Mouse (Mus musculus): ENCODE data around the gene Tacr2. TPM values are rescaled to one million over a fixed set of nuclear protein-coding genes. Genes with fewer than 3 reads are reported as not detected.

Tacr2 gene
- polyA plus RNA-seq, 1 experiment = 0.19 TPM

- DNase-seq = no peak
- Histone ChIP-seq H3K4me1 (replicated peaks; ENCODE audit: control insufficient read depth, insufficient read depth, low read length) (peaks cover 10% of the 10 kb centered on the region; the same call in 1 of the 2 replicates), H3K36me3 (ENCODE audit: control insufficient read depth, insufficient read depth, low read length) (no peaks in the 10 kb centered on the region), H3K27ac (ENCODE audit: control insufficient read depth, insufficient read depth, low read length) (no peak overlapping the region), H3K4me3 (ENCODE audit: control insufficient read depth, insufficient read depth, low read length) (no peak overlapping the region), H3K27me3 (ENCODE audit: control insufficient read depth, insufficient read depth, low read length) (no peaks in the 10 kb centered on the region)
- TF ChIP-seq CTCF (IDR thresholded peaks at IDR 0.05; ENCODE audit: borderline replicate concordance, control insufficient read depth, extremely low read depth, insufficient read depth, low read length, poor library complexity) = no peak
- no peak for TF ChIP-seq POLR2A (IDR thresholded peaks at IDR 0.05; ENCODE audit: control insufficient read depth, extremely low read depth, insufficient read depth, low read length, poor library complexity)
- 93% methylated on average over 9 of the region's 9 CpGs for WGBS
These were observed 8.2 kb upstream of the Tacr2 start for GRCm38 (mm10) chr10:62244067-62244466.

DNA sequence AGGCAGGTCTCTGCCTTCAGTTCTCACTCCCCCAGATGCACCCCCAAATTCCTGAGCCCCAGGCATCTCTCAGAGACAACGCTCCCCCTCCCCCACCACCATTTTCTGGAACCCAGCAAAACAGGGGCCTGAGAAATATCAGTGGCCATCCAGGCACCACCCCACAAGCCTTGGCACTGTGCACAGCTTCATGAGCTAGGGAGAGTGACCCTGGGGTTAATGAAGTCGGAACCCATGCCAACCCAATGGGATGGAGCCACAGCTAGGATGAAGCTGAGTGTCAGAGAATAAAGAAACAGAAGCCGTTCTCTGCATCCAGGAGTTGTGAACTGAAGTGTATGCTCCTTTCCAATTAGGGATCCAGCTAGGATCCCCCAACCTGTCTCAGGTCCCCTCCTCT, 5.1 kb upstream of the Tacr2 start:
- Histone ChIP-seq H3K27me3 (ENCODE audit: control insufficient read depth, insufficient read depth, low read length) (no peaks in the 10 kb centered on the region), H3K36me3 (ENCODE audit: control insufficient read depth, insufficient read depth, low read length) (no peaks in the 10 kb centered on the region), H3K27ac (ENCODE audit: control insufficient read depth, insufficient read depth, low read length) (no peak overlapping the region), H3K4me1 (replicated peaks; ENCODE audit: control insufficient read depth, insufficient read depth, low read length) (peaks cover 10% of the 10 kb centered on the region; the same call in 1 of the 2 replicates), H3K4me3 (ENCODE audit: control insufficient read depth, insufficient read depth, low read length) (no peak overlapping the region)
- WGBS = 87% methylated on average over 3 of the region's 3 CpGs
- TF ChIP-seq CTCF (IDR thresholded peaks at IDR 0.05; ENCODE audit: borderline replicate concordance, control insufficient read depth, extremely low read depth, insufficient read depth, low read length, poor library complexity) (no peak), POLR2A (IDR thresholded peaks at IDR 0.05; ENCODE audit: control insufficient read depth, extremely low read depth, insufficient read depth, low read length, poor library complexity) (no peak)
- no peak for DNase-seq

DNA sequence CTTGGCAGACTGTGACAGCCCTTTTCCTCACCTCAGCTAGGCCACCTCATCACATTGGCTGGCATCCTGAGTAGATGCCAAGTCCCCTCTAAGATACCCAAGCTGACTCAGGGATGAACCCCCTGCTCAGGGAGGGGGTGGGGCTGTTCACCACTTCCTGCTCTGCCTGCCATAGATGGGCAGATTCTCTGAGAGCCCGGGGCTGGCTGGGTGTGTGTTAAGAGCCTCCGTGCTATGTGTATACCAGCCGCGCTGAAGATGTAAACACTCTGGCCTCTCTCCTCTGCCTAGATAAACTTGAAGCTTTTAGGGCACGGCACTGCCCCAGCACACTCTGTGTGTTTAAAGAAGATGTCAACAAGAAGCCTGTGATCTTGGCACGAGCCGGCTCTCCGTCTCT, 4.4 kb upstream of the Tacr2 start:
- Histone ChIP-seq H3K36me3 (ENCODE audit: control insufficient read depth, insufficient read depth, low read length) (no peaks in the 10 kb centered on the region), H3K4me1 (replicated peaks; ENCODE audit: control insufficient read depth, insufficient read depth, low read length) (peaks cover 7% of the 10 kb centered on the region; the same call in 1 of the 2 replicates), H3K27ac (ENCODE audit: control insufficient read depth, insufficient read depth, low read length) (no peak overlapping the region), H3K27me3 (ENCODE audit: control insufficient read depth, insufficient read depth, low read length) (no peaks in the 10 kb centered on the region), H3K4me3 (ENCODE audit: control insufficient read depth, insufficient read depth, low read length) (no peak overlapping the region)
- WGBS = 24% methylated on average over 8 of the region's 8 CpGs
- TF ChIP-seq CTCF (IDR thresholded peaks at IDR 0.05; ENCODE audit: borderline replicate concordance, control insufficient read depth, extremely low read depth, insufficient read depth, low read length, poor library complexity) (no peak), POLR2A (IDR thresholded peaks at IDR 0.05; ENCODE audit: control insufficient read depth, extremely low read depth, insufficient read depth, low read length, poor library complexity) (no peak)
- DNase-seq = peak; percentile 67

DNA sequence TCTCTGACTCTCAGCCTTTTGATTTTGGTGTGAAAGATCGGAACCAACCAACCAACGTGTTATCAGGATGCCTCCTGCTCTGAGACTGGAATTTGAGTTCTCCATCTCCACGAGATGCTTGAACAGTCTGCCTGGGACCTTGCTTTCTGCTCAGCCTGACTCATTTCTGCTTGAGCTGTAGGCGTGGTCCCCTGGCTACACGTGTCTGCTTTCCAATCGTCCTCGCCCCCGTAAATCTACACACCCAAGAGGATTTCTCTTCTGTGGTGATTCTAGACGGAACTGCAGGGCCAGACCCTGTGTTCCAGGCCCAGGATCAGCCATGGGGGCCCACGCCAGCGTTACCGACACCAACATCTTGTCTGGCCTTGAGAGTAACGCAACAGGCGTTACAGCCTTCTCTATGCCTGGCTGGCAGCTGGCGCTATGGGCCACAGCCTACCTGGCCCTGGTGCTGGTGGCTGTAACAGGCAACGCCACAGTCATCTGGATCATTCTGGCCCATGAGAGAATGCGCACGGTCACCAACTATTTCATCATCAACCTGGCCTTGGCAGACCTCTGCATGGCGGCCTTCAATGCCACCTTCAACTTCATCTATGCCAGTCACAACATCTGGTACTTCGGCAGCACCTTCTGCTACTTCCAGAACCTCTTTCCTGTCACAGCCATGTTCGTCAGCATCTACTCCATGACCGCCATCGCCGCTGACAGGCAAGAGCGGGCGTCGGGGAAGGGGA, 428 bp downstream of the Tacr2 start:
- no peak for DNase-seq
- no peak for TF ChIP-seq POLR2A (IDR thresholded peaks at IDR 0.05; ENCODE audit: control insufficient read depth, extremely low read depth, insufficient read depth, low read length, poor library complexity)
- TF ChIP-seq CTCF (IDR thresholded peaks at IDR 0.05; ENCODE audit: borderline replicate concordance, control insufficient read depth, extremely low read depth, insufficient read depth, low read length, poor library complexity) = no peak
- WGBS = 90% methylated on average over 27 of the region's 27 CpGs

GRCm38 (mm10) chr10:62258298-62258697, 6.1 kb downstream of the Tacr2 start:
- H3K27me3 ChIP-seq (ENCODE audit: control insufficient read depth, insufficient read depth, low read length) = no peaks in the 10 kb centered on the region

More for the DNA sequence above, 428 bp downstream of the Tacr2 start:
- Histone ChIP-seq H3K27me3 (ENCODE audit: control insufficient read depth, insufficient read depth, low read length) (no peaks in the 10 kb centered on the region), H3K27ac (ENCODE audit: control insufficient read depth, insufficient read depth, low read length) (no peak overlapping the region), H3K4me3 (ENCODE audit: control insufficient read depth, insufficient read depth, low read length) (no peak overlapping the region), H3K4me1 (replicated peaks; ENCODE audit: control insufficient read depth, insufficient read depth, low read length) (peaks cover 5% of the 10 kb centered on the region; the same call in 1 of the 2 replicates), H3K36me3 (ENCODE audit: control insufficient read depth, insufficient read depth, low read length) (no peaks in the 10 kb centered on the region)

DNA sequence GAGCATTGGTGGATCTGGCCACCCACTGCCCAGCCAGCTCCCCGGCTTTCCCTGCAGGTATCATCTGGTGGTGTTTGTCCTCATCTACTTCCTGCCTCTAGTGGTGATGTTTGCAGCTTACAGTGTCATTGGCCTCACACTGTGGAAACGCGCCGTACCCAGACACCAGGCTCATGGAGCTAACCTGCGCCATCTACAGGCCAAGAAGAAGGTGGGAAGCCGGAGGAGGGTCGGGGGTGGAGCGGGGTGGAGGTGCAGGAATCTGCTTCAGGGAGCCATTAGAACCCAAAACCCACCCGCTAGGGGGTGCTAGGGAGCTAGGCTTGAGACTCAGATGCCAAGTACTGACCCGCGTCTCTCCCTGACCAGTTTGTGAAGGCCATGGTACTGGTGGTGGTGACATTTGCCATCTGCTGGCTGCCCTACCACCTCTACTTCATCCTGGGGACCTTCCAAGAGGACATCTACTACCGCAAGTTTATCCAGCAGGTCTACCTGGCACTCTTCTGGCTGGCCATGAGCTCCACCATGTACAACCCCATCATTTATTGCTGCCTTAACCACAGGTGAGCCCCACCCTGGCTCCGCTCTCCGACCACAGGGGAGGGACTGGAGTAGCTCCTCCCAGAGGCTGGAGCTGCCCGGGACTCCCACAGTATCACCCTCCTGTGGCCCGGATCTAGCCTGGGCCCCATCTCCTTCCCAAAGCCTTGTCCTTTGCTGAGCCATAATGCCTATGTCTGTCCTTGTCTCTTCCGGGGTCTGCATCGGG, 9.1 kb downstream of the Tacr2 start:
- peak; percentile 78 for DNase-seq
- TF ChIP-seq CTCF (IDR thresholded peaks at IDR 0.05; ENCODE audit: borderline replicate concordance, control insufficient read depth, extremely low read depth, insufficient read depth, low read length, poor library complexity) (peak; percentile 66; the same call in 1 of the 2 replicates), POLR2A (IDR thresholded peaks at IDR 0.05; ENCODE audit: control insufficient read depth, extremely low read depth, insufficient read depth, low read length, poor library complexity) (no peak)
- WGBS = 20% methylated on average over 18 of the region's 18 CpGs
- Histone ChIP-seq H3K27ac (ENCODE audit: control insufficient read depth, insufficient read depth, low read length) (no peak overlapping the region), H3K27me3 (ENCODE audit: control insufficient read depth, insufficient read depth, low read length) (no peaks in the 10 kb centered on the region), H3K4me3 (ENCODE audit: control insufficient read depth, insufficient read depth, low read length) (no peak overlapping the region), H3K36me3 (ENCODE audit: control insufficient read depth, insufficient read depth, low read length) (no peaks in the 10 kb centered on the region), H3K4me1 (replicated peaks; ENCODE audit: control insufficient read depth, insufficient read depth, low read length) (no peaks in the 10 kb centered on the region)

More at GRCm38 (mm10) chr10:62258298-62258697, 6.1 kb downstream of the Tacr2 start:
- WGBS = 94% methylated on average over 5 of the region's 5 CpGs
- TF ChIP-seq POLR2A (IDR thresholded peaks at IDR 0.05; ENCODE audit: control insufficient read depth, extremely low read depth, insufficient read depth, low read length, poor library complexity) = no peak
- no peak for TF ChIP-seq CTCF (IDR thresholded peaks at IDR 0.05; ENCODE audit: borderline replicate concordance, control insufficient read depth, extremely low read depth, insufficient read depth, low read length, poor library complexity)
- H3K4me1 ChIP-seq (replicated peaks; ENCODE audit: control insufficient read depth, insufficient read depth, low read length) = no peaks in the 10 kb centered on the region
- no peak for DNase-seq
- H3K36me3 ChIP-seq (ENCODE audit: control insufficient read depth, insufficient read depth, low read length) = no peaks in the 10 kb centered on the region
- no peak overlapping the region for H3K27ac ChIP-seq (ENCODE audit: control insufficient read depth, insufficient read depth, low read length)
- no peak overlapping the region for H3K4me3 ChIP-seq (ENCODE audit: control insufficient read depth, insufficient read depth, low read length)

Measured in thymus, adult 2 months (tissue).